Mouse (Mus musculus) MEL (cell line): ENCODE measurements around the gene Psmd8.

Experiments used
- BHLHE40 ChIP-seq: IDR thresholded peaks from 2 replicates; pipeline ENCODE4 v1.6.1; 2012; ENCODE audit warnings: low read depth, mild to moderate bottlenecking, inconsistent platforms, low read length, improper control_type of control experiment, borderline replicate concordance
- CTCF ChIP-seq, 3 experiments: IDR thresholded peaks in 2 of 3; conservative IDR thresholded peaks in 1 of 3; 2 replicates each; pipeline ENCODE4 v1.5.1; 2011 to 2012; ENCODE audit warnings: low read length in 3 of 3, low read depth in 2 of 3, mild to moderate bottlenecking in 2 of 3, improper control_type of control experiment in 1 of 3, inconsistent platforms in 1 of 3, mixed read lengths in 1 of 3, moderate library complexity in 1 of 3; ENCODE audit not compliant: control insufficient read depth in 1 of 3, insufficient read depth in 1 of 3, poor library complexity in 1 of 3, severe bottlenecking in 1 of 3
- HCFC1 ChIP-seq: IDR thresholded peaks from 2 replicates; pipeline ENCODE4 v1.6.1; 2012; ENCODE audit warnings: low read depth, mild to moderate bottlenecking, inconsistent platforms, low read length, improper control_type of control experiment, moderate library complexity
- NELFE ChIP-seq: IDR thresholded peaks from 2 replicates; pipeline ENCODE4 v1.6.1; 2011; ENCODE audit warnings: low read depth, low read length, improper control_type of control experiment
- POLR2A ChIP-seq, 2 experiments: IDR thresholded peaks; 2 replicates each; pipeline ENCODE4 v1.6.1; 2011 to 2012; ENCODE audit warnings: low read length in 2 of 2, mild to moderate bottlenecking in 2 of 2, control low read depth in 1 of 2, improper control_type of control experiment in 1 of 2, low read depth in 1 of 2, moderate library complexity in 1 of 2; ENCODE audit not compliant: control insufficient read depth in 1 of 2, insufficient read depth in 1 of 2, poor library complexity in 1 of 2
- POLR2AphosphoS5 ChIP-seq: IDR thresholded peaks from 2 replicates; pipeline ENCODE4 v1.6.1; 2012; ENCODE audit warnings: low read depth, borderline replicate concordance, mild to moderate bottlenecking, inconsistent platforms, low read length, moderate library complexity, mixed read lengths
- RCOR1 ChIP-seq: IDR thresholded peaks from 2 replicates; pipeline ENCODE4 v1.6.1; 2012; ENCODE audit warnings: low read depth, mild to moderate bottlenecking, inconsistent platforms, low read length, improper control_type of control experiment
- TCF12 ChIP-seq: IDR thresholded peaks from 2 replicates; pipeline ENCODE4 v1.6.1; 2014; ENCODE audit warnings: low read depth, mild to moderate bottlenecking, inconsistent platforms, low read length, improper control_type of control experiment, moderate library complexity
- USF1 ChIP-seq: IDR thresholded peaks from 2 replicates; pipeline ENCODE4 v1.6.1; 2014; ENCODE audit warnings: low read depth, mild to moderate bottlenecking, inconsistent platforms, low read length, improper control_type of control experiment, moderate library complexity

DNA sequence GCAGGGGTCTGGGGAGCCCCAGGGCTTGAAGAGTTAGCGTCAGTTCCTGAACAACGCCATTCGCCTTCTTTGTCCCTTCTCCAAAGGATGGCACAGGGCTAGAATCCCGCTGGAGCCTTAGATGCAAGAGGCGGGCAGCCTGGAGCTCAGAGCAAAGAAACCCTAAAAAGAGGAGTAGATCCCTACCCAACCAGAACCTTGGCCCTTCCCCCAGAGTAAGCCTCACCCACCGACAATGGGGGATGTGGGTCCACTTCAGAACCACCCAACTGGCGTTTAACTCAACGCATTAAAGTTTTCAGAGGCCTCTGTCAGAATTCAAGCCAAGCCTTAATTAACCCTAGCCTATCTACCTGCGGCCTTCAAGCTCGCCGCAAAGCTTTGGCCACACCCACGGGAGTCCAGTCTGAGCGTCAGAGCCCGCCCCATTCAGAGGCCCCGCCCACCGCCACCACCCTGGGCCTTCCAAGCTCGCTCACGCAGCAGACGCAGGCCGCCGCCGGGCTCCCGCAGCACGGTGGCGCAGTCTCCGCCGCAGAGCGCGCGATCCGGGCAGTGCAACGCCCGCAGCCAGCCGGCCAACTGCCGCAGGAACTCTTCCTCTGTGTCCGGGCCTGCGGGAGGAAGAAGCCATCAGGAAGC lies 25.2 kb downstream of the Psmd8 start:
- 0 out of 2 replicates have a peak, but pooled peaks have one; percentile 22 for TF ChIP-seq TCF12
- 0 out of 2 replicates have a peak, but pooled peaks have one; percentile 35 for TF ChIP-seq HCFC1
- no peak for TF ChIP-seq BHLHE40
- TF ChIP-seq POLR2A (IDR thresholded peaks at IDR 0.05; ENCODE audit: control insufficient read depth in 1 of 2, insufficient read depth in 1 of 2, low read depth in 1 of 2, low read length in 2 of 2, poor library complexity in 1 of 2) = peak; percentile 7 to 73; a peak in 2 of 4 replicates
- TF ChIP-seq CTCF (IDR thresholded peaks at IDR 0.05 in 2 of 3, conservative IDR thresholded peaks at IDR 0.05 in 1 of 3; ENCODE audit: control insufficient read depth in 1 of 3, insufficient read depth in 1 of 3, low read depth in 2 of 3, low read length in 3 of 3, poor library complexity in 1 of 3, severe bottlenecking in 1 of 3) = 0 out of 6 replicates have a peak, but pooled peaks of 1 of the 3 experiments have one; percentile 17
- peak; percentile 61 for TF ChIP-seq NELFE
- no peak for TF ChIP-seq USF1
- TF ChIP-seq RCOR1 = no peak
- no peak for TF ChIP-seq POLR2AphosphoS5
